Mouse (Mus musculus) G1E (cell line): ENCODE measurements around the gene Kat7. TPM values are rescaled to one million over a fixed set of nuclear protein-coding genes. Genes with fewer than 3 reads are reported as not detected.

Experiments used
- ATAC-seq: 2 replicates; pipeline ENCODE4 v1.8.0; 2016; ENCODE audit warnings: mild to moderate bottlenecking; ENCODE audit not compliant: insufficient number of reproducible peaks, poor library complexity, low FRiP score, severe bottlenecking; ENCODE audit errors: extremely low read depth
- DNase-seq: peaks from one replicate; pipeline ENCODE4 v3.0.0; 2012; ENCODE audit warnings: low spot score
- H3K27me3 ChIP-seq: 2 replicates; pipeline ENCODE4 v1.6.1; 2012; ENCODE audit warnings: mild to moderate bottlenecking, low read length, inconsistent platforms; ENCODE audit not compliant: insufficient read depth
- H3K36me3 ChIP-seq: replicated peaks from 2 replicates; pipeline ENCODE3; 2012; ENCODE audit warnings: mild to moderate bottlenecking, inconsistent platforms
- H3K4me1 ChIP-seq: 2 replicates; pipeline ENCODE4 v1.6.1; 2012; ENCODE audit warnings: low read depth, low read length, inconsistent platforms, mixed read lengths; ENCODE audit not compliant: insufficient read depth
- H3K4me3 ChIP-seq: 2 replicates; pipeline ENCODE4 v1.5.1; 2012; ENCODE audit warnings: low read depth, mild to moderate bottlenecking, inconsistent platforms, low read length, moderate library complexity, mixed read lengths
- H3K9me3 ChIP-seq: replicated peaks from 2 replicates; pipeline ENCODE4 v1.6.1; 2012; ENCODE audit warnings: inconsistent platforms
- CTCF ChIP-seq: IDR thresholded peaks from 2 replicates; pipeline ENCODE4 v1.5.1; 2012; ENCODE audit warnings: low read depth, low read length, inconsistent platforms, mixed read lengths
- GATA1 ChIP-seq: IDR thresholded peaks from 2 replicates; pipeline ENCODE4 v1.6.1; 2012; ENCODE audit warnings: borderline replicate concordance, low read length, inconsistent platforms, mixed read lengths
- GATA2 ChIP-seq: IDR thresholded peaks from 2 replicates; pipeline ENCODE4 v1.6.1; 2012; ENCODE audit warnings: low read depth, low read length, inconsistent platforms, borderline replicate concordance
- POLR2AphosphoS5 ChIP-seq: IDR thresholded peaks from 2 replicates; pipeline ENCODE4 v1.6.1; 2012; ENCODE audit warnings: low read depth, low read length, inconsistent platforms; ENCODE audit not compliant: insufficient replicate concordance
- TAL1 ChIP-seq: conservative IDR thresholded peaks from 2 replicates; pipeline ENCODE4 v1.6.1; 2012; ENCODE audit warnings: low read depth, low read length, inconsistent platforms, mixed read lengths
- polyA plus RNA-seq: library from polyadenylated mRNA; stranded (reverse); fragments of >175 nt; gene quantifications from 2 replicates; pipeline ENCODE4 v1.2.3, GENCODE M21; 2012
- total RNA-seq, 2 experiments: library from RNA; stranded (forward) in 1 of 2; stranded (reverse) in 1 of 2; fragments of 200-1000 nt in 1 of 2; fragments of >200 nt in 1 of 2; fragmentation: Nextera tagmentation in 1 of 2; gene quantifications; 2 replicates each; pipeline ENCODE4 v1.2.3; 2014 to 2017

Kat7 gene
- total and polyA plus RNA-seq, 3 experiments: 33.6 to 144 (median 66.5) TPM

DNA sequence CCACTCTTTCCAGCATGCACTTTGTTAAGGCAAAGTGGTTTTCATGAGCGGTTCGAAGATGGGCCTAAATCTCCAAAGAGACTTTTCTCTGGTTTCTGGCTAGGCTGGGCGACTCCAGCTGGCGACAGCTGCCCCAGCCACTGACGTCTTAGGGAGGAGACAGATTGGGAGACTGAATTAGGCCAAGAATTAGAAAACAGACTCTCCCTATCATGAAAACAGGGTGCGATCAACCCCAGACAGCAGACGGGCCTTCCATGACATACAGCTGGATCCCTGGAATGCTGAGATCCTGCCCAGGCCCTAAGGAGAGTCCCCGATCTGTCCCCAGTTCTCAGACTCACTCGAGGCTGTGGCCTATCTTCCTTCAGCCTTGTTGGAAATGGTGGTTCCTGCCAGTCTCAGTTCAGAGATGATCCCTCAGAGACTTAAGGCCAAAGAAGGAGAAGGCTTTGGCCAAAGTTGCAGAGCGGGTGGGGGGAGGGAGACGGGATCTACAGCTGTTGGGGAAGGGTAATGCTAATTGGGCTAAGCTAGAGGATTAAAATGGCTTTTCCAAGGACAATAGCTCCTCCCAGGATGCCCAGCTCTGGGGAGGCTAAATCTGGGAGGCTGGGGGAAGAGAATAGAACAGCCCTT lies 46.1 kb downstream of the Kat7 start:
- Histone ChIP-seq H3K36me3 (peaks cover 43% of the 10 kb centered on the region), H3K4me3 (no peak overlapping the region), H3K27me3 (peaks cover 22% of the 10 kb centered on the region), H3K9me3 (no peaks in the 10 kb centered on the region), H3K4me1 (peaks cover 19% of the 10 kb centered on the region)
- no peak for TF ChIP-seq TAL1
- no peak for TF ChIP-seq GATA2
- DNase-seq (no peak), ATAC-seq (no peak)

DNA sequence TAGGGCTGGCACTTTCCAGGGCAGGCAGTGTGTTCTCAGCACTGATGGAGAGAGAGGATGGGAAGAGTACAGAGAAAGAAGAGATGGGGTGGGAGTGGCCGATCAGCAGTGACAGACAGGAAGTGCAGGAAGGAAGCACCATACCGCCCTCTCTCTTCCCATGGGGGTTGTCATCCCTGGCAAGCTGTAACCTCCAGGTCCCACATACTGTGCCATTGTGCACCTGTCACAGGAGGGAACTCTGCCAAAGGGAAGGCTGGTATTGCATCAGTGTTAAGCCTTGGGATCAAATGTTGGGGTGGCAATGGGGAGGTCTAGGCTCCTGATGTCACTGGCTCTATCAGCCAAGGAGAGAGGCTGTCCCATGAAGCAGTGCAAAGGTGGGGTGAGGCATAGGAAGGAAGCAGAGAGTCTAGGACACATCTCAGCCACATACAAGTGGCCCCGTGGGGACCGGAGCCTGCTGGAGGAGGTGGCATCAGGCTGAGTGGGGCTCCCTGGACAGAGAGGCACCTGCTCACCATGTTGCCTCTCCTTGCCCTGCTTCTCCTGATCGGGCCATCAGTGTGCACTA lies 48.8 kb downstream of the Kat7 start, which contains the start of gene Tac4:
TSS of gene Tac4 (plus strand) at position 352 of the 574 bp plus-strand sequence.
- Histone ChIP-seq H3K27me3 (peaks cover 37% of the 10 kb centered on the region), H3K4me1 (peaks cover 29% of the 10 kb centered on the region), H3K9me3 (no peaks in the 10 kb centered on the region), H3K4me3 (no peak within 1 kb of the TSS), H3K36me3 (peaks cover 16% of the 10 kb centered on the region)
- TF ChIP-seq GATA2: no peak
- TF ChIP-seq GATA1: no peak
- no peak for TF ChIP-seq TAL1
- no peak for TF ChIP-seq CTCF
- no peak for TF ChIP-seq POLR2AphosphoS5
- DNase-seq (no peak), ATAC-seq (no peak)

DNA sequence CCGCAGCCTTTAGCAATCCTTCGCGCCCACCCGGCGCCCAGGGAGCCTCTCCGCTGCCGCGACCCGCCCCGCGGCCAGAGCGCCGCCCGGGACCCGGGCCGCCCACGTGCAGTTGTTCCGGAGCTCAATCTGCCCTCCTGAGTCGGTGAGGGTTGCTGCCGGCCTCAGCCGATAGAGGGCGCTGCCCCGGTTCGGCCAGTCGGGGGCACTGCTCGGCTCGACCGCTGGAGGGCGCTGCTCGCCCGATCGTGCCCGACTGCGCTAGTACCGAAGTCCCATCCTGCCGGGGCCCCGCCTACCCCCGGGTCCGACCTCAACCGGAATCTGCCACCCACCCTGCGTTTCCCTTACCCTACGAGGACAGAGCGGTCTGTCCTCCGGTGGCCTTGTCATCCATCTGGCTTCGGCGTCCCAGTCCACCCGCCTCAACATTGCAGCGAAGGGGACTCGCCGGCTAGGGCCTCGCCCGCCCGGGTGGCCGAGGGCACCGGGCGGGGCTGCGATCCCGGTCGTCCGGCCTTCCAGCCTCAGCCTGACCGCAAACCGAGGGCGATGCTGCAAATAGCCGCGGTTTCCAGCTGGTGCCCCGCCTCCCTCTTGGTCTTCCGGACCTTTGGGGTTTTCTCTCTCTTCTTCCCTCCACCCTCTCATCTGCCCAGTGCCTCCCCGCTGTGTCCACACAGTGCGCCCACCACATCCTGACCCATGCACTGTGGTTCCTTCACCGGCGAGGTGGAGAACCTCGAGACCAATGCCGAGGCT lies 50.8 kb downstream of the Kat7 start:
- no peaks in the 10 kb centered on the region for H3K36me3 ChIP-seq
- DNase-seq: peak; percentile 81
- H3K4me1 ChIP-seq: peaks cover 29% of the 10 kb centered on the region
- no peak for ATAC-seq
- peaks cover 57% of the 10 kb centered on the region for H3K27me3 ChIP-seq
- TF ChIP-seq TAL1 (no peak), GATA2 (no peak), CTCF (peak; percentile 99), POLR2AphosphoS5 (no peak), GATA1 (no peak)
- no peaks in the 10 kb centered on the region for H3K9me3 ChIP-seq
- peak overlapping the region; percentile 73 for H3K4me3 ChIP-seq

DNA sequence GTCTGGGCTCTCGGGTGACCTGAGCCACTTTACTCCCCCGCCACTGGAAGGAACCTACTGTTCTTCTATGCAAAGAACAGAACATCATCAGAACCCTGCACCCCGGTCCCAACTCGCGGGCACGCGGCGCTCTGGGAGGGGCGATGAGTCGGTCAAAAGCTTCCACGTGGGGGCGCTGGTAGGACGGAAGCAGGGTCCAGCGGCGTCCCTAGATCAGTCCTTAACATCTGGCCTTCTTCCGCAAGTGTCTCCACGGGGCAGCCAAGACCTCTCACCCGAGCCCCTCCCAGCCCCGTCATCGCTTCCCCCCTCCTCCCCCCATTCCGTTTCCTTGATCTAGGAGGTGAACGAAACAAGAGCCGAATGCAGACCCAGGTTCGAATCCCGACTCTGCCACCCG lies 51.6 kb downstream of the Kat7 start:
- peaks cover 64% of the 10 kb centered on the region for H3K27me3 ChIP-seq
- DNase-seq (peak; percentile 61), ATAC-seq (peak; percentile 54; the same call in 1 of the 2 replicates)
- H3K4me1 ChIP-seq: peaks cover 29% of the 10 kb centered on the region
- no peaks in the 10 kb centered on the region for H3K36me3 ChIP-seq
- no peak for TF ChIP-seq POLR2AphosphoS5
- no peak for TF ChIP-seq TAL1
- no peak for TF ChIP-seq GATA1
- TF ChIP-seq CTCF: no peak
- no peak for TF ChIP-seq GATA2
- peak overlapping the region; percentile 73 for H3K4me3 ChIP-seq
- H3K9me3 ChIP-seq: no peaks in the 10 kb centered on the region

DNA sequence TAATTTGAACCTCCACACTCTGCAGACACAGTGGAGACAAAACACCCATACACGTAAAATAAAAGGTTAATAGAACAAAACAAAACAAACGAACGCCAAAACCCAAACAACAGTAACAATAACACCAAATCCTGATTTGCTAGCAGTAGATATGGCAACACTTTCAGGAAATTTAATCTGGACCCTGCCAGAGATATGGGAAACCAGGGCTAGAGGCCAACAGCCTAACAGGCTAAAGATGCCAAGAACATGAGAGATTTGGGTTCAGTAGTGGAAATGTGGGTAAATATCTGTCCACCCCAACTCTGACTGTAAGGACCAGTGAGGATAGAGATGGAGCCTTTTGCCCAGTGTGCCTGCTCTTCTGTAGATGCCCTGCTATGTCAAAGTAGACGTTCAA lies 52.1 kb downstream of the Kat7 start:
- ATAC-seq (no peak), DNase-seq (no peak)
- Histone ChIP-seq H3K4me1 (peaks cover 29% of the 10 kb centered on the region), H3K27me3 (peaks cover 62% of the 10 kb centered on the region), H3K36me3 (no peaks in the 10 kb centered on the region), H3K9me3 (no peaks in the 10 kb centered on the region), H3K4me3 (no peak overlapping the region)
- no peak for TF ChIP-seq GATA1
- no peak for TF ChIP-seq GATA2
- TF ChIP-seq CTCF: no peak
- TF ChIP-seq TAL1: no peak
- no peak for TF ChIP-seq POLR2AphosphoS5

DNA sequence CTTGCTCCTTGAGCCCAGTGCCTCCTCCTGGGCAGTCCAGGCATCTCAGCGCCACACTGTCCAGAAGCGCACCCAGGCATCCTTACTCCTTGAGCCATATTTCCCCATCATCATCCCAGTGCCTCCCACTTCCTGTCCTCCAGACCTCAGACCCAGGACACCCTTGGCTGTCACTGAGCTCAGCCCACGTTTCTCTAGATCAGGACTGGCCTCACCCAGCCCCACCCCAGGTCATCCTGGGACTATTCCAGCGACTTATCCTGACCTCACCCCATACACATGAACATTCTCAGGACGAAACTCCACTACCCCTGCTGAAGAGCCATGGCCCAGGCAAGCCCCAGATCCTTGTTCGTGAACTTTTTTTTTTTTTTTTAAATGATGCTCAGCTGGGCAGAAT lies 54.3 kb downstream of the Kat7 start:
- TF ChIP-seq GATA2: no peak
- TF ChIP-seq POLR2AphosphoS5: no peak
- TF ChIP-seq CTCF: no peak
- TF ChIP-seq GATA1: no peak
- no peak for TF ChIP-seq TAL1
- DNase-seq (no peak), ATAC-seq (no peak)
- no peak overlapping the region for H3K4me3 ChIP-seq
- H3K9me3 ChIP-seq: no peaks in the 10 kb centered on the region
- H3K36me3 ChIP-seq: no peaks in the 10 kb centered on the region
- peaks cover 69% of the 10 kb centered on the region for H3K27me3 ChIP-seq
- H3K4me1 ChIP-seq: peaks cover 21% of the 10 kb centered on the region
